Mouse (Mus musculus): Measurements from ENCODE around the gene Tppp2. TPM values are rescaled to one million over a fixed set of nuclear protein-coding genes. Genes with fewer than 3 reads are reported as not detected.

Tppp2 gene
- total and polyA plus RNA-seq, 3 experiments: 0.16 TPM; not detected in 2

- no peak overlapping the region for H3K4me3 ChIP-seq
- intact Hi-C loops (cut with DNase I): no loop called here
- no peaks in the 10 kb centered on the region for H3K27me3 ChIP-seq (ENCODE audit: control insufficient read depth, insufficient read depth, low read length)
- H3K9ac ChIP-seq (ENCODE audit: low read depth, low read length): no peak overlapping the region
- H3K27ac ChIP-seq: no peak overlapping the region
- no peak for DNase-seq
- H3K79me2 ChIP-seq (replicated peaks; ENCODE audit: control insufficient read depth, insufficient read depth, low read length): no peaks in the 10 kb centered on the region
- 64% methylated on average over 3 of the region's 3 CpGs for WGBS
- TF ChIP-seq CTCF (IDR thresholded peaks at IDR 0.05) (no peak), EP300 (IDR thresholded peaks at IDR 0.05; ENCODE audit: insufficient read depth, low read depth, low read length) (no peak), POLR2A (IDR thresholded peaks at IDR 0.05; ENCODE audit: insufficient read depth, low read depth, low read length) (no peak)
- H3K36me3 ChIP-seq (ENCODE audit: control insufficient read depth, insufficient read depth, low read length): no peaks in the 10 kb centered on the region
- no peaks in the 10 kb centered on the region for H3K4me1 ChIP-seq (ENCODE audit: control insufficient read depth, insufficient read depth, low read length)
These were observed 24.4 kb upstream of the Tppp2 start for GRCm38 (mm10) chr14:51893809-51894208.

GRCm38 (mm10) chr14:51895071-51895470 is 23.2 kb upstream of the Tppp2 start:
- H3K4me3 ChIP-seq: no peak overlapping the region
- H3K27me3 ChIP-seq (ENCODE audit: control insufficient read depth, insufficient read depth, low read length): no peaks in the 10 kb centered on the region
- DNase-seq: no peak
- no peaks in the 10 kb centered on the region for H3K36me3 ChIP-seq (ENCODE audit: control insufficient read depth, insufficient read depth, low read length)
- no peaks in the 10 kb centered on the region for H3K79me2 ChIP-seq (replicated peaks; ENCODE audit: control insufficient read depth, insufficient read depth, low read length)
- 83% methylated on average over 14 of the region's 14 CpGs for WGBS
- H3K9ac ChIP-seq (ENCODE audit: low read depth, low read length): no peak overlapping the region
- no peak overlapping the region for H3K27ac ChIP-seq
- no peaks in the 10 kb centered on the region for H3K4me1 ChIP-seq (ENCODE audit: control insufficient read depth, insufficient read depth, low read length)
- intact Hi-C loops (cut with DNase I): no loop called here
- TF ChIP-seq EP300 (IDR thresholded peaks at IDR 0.05; ENCODE audit: insufficient read depth, low read depth, low read length) (no peak), CTCF (IDR thresholded peaks at IDR 0.05) (no peak), POLR2A (IDR thresholded peaks at IDR 0.05; ENCODE audit: insufficient read depth, low read depth, low read length) (no peak)

- DNase-seq: no peak
- H3K36me3 ChIP-seq (ENCODE audit: control insufficient read depth, insufficient read depth, low read length): no peaks in the 10 kb centered on the region
- WGBS: 82% methylated on average over 6 of the region's 6 CpGs
- H3K27ac ChIP-seq: no peak overlapping the region
- H3K4me3 ChIP-seq: no peak overlapping the region
- no peaks in the 10 kb centered on the region for H3K27me3 ChIP-seq (ENCODE audit: control insufficient read depth, insufficient read depth, low read length)
- no peak overlapping the region for H3K9ac ChIP-seq (ENCODE audit: low read depth, low read length)
- H3K79me2 ChIP-seq (replicated peaks; ENCODE audit: control insufficient read depth, insufficient read depth, low read length): no peaks in the 10 kb centered on the region
- TF ChIP-seq CTCF (IDR thresholded peaks at IDR 0.05) (no peak), EP300 (IDR thresholded peaks at IDR 0.05; ENCODE audit: insufficient read depth, low read depth, low read length) (no peak), POLR2A (IDR thresholded peaks at IDR 0.05; ENCODE audit: insufficient read depth, low read depth, low read length) (no peak)
- H3K4me1 ChIP-seq (ENCODE audit: control insufficient read depth, insufficient read depth, low read length): no peaks in the 10 kb centered on the region
- intact Hi-C loops (cut with DNase I): no loop called here
These were observed 22.2 kb upstream of the Tppp2 start for GRCm38 (mm10) chr14:51896019-51896418.

- Histone ChIP-seq H3K36me3 (ENCODE audit: control insufficient read depth, insufficient read depth, low read length) (no peaks in the 10 kb centered on the region), H3K27ac (no peak overlapping the region), H3K4me1 (ENCODE audit: control insufficient read depth, insufficient read depth, low read length) (no peaks in the 10 kb centered on the region), H3K27me3 (ENCODE audit: control insufficient read depth, insufficient read depth, low read length) (no peaks in the 10 kb centered on the region), H3K9ac (ENCODE audit: low read depth, low read length) (no peak overlapping the region), H3K4me3 (no peak overlapping the region), H3K79me2 (replicated peaks; ENCODE audit: control insufficient read depth, insufficient read depth, low read length) (no peaks in the 10 kb centered on the region)
- intact Hi-C loops (cut with DNase I): no loop called here
- 71% methylated on average over 8 of the region's 8 CpGs for WGBS
- TF ChIP-seq POLR2A (IDR thresholded peaks at IDR 0.05; ENCODE audit: insufficient read depth, low read depth, low read length) (no peak), CTCF (IDR thresholded peaks at IDR 0.05) (no peak), EP300 (IDR thresholded peaks at IDR 0.05; ENCODE audit: insufficient read depth, low read depth, low read length) (no peak)
- DNase-seq: no peak
These were observed 21.6 kb upstream of the Tppp2 start for GRCm38 (mm10) chr14:51896539-51897170.

- DNase-seq: no peak
- H3K4me1 ChIP-seq (ENCODE audit: control insufficient read depth, insufficient read depth, low read length): no peaks in the 10 kb centered on the region
- TF ChIP-seq POLR2A (IDR thresholded peaks at IDR 0.05; ENCODE audit: insufficient read depth, low read depth, low read length) (no peak), EP300 (IDR thresholded peaks at IDR 0.05; ENCODE audit: insufficient read depth, low read depth, low read length) (no peak), CTCF (IDR thresholded peaks at IDR 0.05) (no peak)
- H3K9ac ChIP-seq (ENCODE audit: low read depth, low read length): no peak overlapping the region
- H3K27me3 ChIP-seq (ENCODE audit: control insufficient read depth, insufficient read depth, low read length): no peaks in the 10 kb centered on the region
- H3K36me3 ChIP-seq (ENCODE audit: control insufficient read depth, insufficient read depth, low read length): no peaks in the 10 kb centered on the region
- intact Hi-C loops (cut with DNase I): no loop called here
- H3K4me3 ChIP-seq: no peak overlapping the region
- no peak overlapping the region for H3K27ac ChIP-seq
- H3K79me2 ChIP-seq (replicated peaks; ENCODE audit: control insufficient read depth, insufficient read depth, low read length): no peaks in the 10 kb centered on the region
- WGBS: 91% methylated on average over 1 of the region's 1 CpGs
These were observed 18.9 kb upstream of the Tppp2 start for GRCm38 (mm10) chr14:51899351-51899750.

Data from heart, adult 2 months (tissue).